ENCODE assay signal across 9 mouse cellular contexts in genomic region chr4:152343296-152343695, GRCm38 (mm10). TPM values are rescaled to one million over a fixed set of nuclear protein-coding genes. Genes with fewer than 3 reads are reported as not detected.
DNase-seq lines count a peak whose midpoint lies in the region; ATAC-seq and TF ChIP-seq lines count a peak whose summit lies in the region.
"Had no signal": no experiment of that assay in that cellular context is flagged by ENCODE, and none has a peak within 500 bp of the region (broad histone marks: within the 10 kb centered on the region; RNA-seq: fewer than 3 reads in every experiment).

No protein-coding gene starts in this region.

- peaks cover 86% of the 10 kb centered on the region for H3K27me3 ChIP-seq in liver, embryonic 12.5 days (replicated peaks)

- ATAC-seq in liver, embryonic 12.5 days = no peak
- ATAC-seq in erythroid progenitor cell, adult 5-6 weeks (replicated peaks; ENCODE audit: low FRiP score, poor library complexity, severe bottlenecking) = no peak

- peaks cover 39% of the 10 kb centered on the region for H3K4me1 ChIP-seq in liver, embryonic 12.5 days

- no peak for TF ChIP-seq POLR2A in brain, embryonic 14.5 days (IDR thresholded peaks at IDR 0.05; ENCODE audit: borderline replicate concordance, extremely low read depth, insufficient read depth, insufficient read length, poor library complexity, severe bottlenecking)

- H3K27ac ChIP-seq in liver, embryonic 12.5 days = no peak overlapping the region
- H3K27ac ChIP-seq: lung, embryonic 15.5 days had no signal

- no peak overlapping the region for H3K4me2 ChIP-seq in liver, embryonic 12.5 days
- H3K4me2 ChIP-seq: lung, embryonic 15.5 days had no signal

- WGBS in liver, embryonic 12.5 days (ENCODE audit: insufficient replicate concordance) = 9% methylated on average over 5 of the region's 5 CpGs

- no peaks in the 10 kb centered on the region for H3K9me3 ChIP-seq in liver, embryonic 12.5 days (replicated peaks)
- H3K9me3 ChIP-seq: lung, embryonic 15.5 days had no signal

- TF ChIP-seq CTCF in brain, embryonic 14.5 days (IDR thresholded peaks at IDR 0.05; ENCODE audit: borderline replicate concordance, extremely low read depth, insufficient read depth, insufficient read length) = peak; percentile 76

- DNase-seq in adrenal gland, adult (ENCODE audit: inconsistent age in 2 of 2, low spot score in 1 of 2) = peak; percentile 20 to 65
- DNase-seq in adrenal gland, adult 2 months = no peak
- DNase-seq in liver = peak; percentile 25
- peak; percentile 59 for DNase-seq in brain, embryonic 14.5 days (ENCODE audit: low read depth)
- peak; percentile 29 for DNase-seq in lung, postnatal 36 days
- DNase-seq in ovary, postnatal 10 days (ENCODE audit: low spot score) = no peak

- H3K4me3 ChIP-seq in liver, embryonic 12.5 days = no peak overlapping the region
- H3K4me3 ChIP-seq: lung, embryonic 15.5 days had no signal

- H3K9ac ChIP-seq in liver, embryonic 12.5 days = no peak overlapping the region
- H3K9ac ChIP-seq: lung, embryonic 15.5 days had no signal

- H3K36me3 ChIP-seq in liver, embryonic 12.5 days = no peaks in the 10 kb centered on the region
- H3K36me3 ChIP-seq: lung, embryonic 15.5 days had no signal

RNA-seq across cellular contexts. Expression of gene Chd5, which starts 4.8 kb away (rescaled TPM):
- total RNA-seq in adrenal gland, adult 2 months (2021) = 1 to 10 TPM; 5.0 to 7.9 TPM
- polyA plus RNA-seq in adrenal gland, adult 2 months (2012; rRNA removed) = 3.0 and 3.5 TPM in 2 replicates
- 0.01 and 0.02 TPM in 2 replicates for polyA plus RNA-seq in liver, embryonic 12.5 days (2016; fragmentation: Nextera tagmentation; extraction: Ambion mirVana)
- 22.1 and 47.3 TPM in 2 replicates for polyA plus RNA-seq in brain, embryonic 14.5 days (2012; rRNA removed)
- not detected in 2 replicates for total RNA-seq in erythroid progenitor cell, adult 5-6 weeks (2015; ENCODE audit: low replicate concordance)
- total RNA-seq in erythroid progenitor cell, adult 5-6 weeks (2017; ENCODE audit: low replicate concordance) = not detected in 2 replicates

RNA-seq across cellular contexts. Expression of gene Rpl22, which starts 17.8 kb away (rescaled TPM):
- total RNA-seq in adrenal gland, adult 2 months (2021) = 100 to 1,000 TPM; 401 to 498 TPM
- polyA plus RNA-seq in adrenal gland, adult 2 months (2012; rRNA removed) = 12.3 and 12.5 TPM in 2 replicates
- 385 and 404 TPM in 2 replicates for polyA plus RNA-seq in liver, embryonic 12.5 days (2016; fragmentation: Nextera tagmentation; extraction: Ambion mirVana)
- 239 and 292 TPM in 2 replicates for polyA plus RNA-seq in brain, embryonic 14.5 days (2012; rRNA removed)
- total RNA-seq in erythroid progenitor cell, adult 5-6 weeks (2015; ENCODE audit: low replicate concordance) = 429 and 481 TPM in 2 replicates
- total RNA-seq in erythroid progenitor cell, adult 5-6 weeks (2017; ENCODE audit: low replicate concordance) = 506 and 514 TPM in 2 replicates

RNA-seq across cellular contexts. Expression of gene Rnf207, which starts 24.5 kb away (rescaled TPM):
- total RNA-seq in adrenal gland, adult 2 months (2021) = 1 to 10 TPM in 1 of 2 experiments, under 1 TPM in 1; 0.84 to 1.1 TPM
- polyA plus RNA-seq in adrenal gland, adult 2 months (2012; rRNA removed) = 0.26 and 0.67 TPM in 2 replicates
- 0.26 and 0.42 TPM in 2 replicates for polyA plus RNA-seq in liver, embryonic 12.5 days (2016; fragmentation: Nextera tagmentation; extraction: Ambion mirVana)
- 6.9 and 7.1 TPM in 2 replicates for polyA plus RNA-seq in brain, embryonic 14.5 days (2012; rRNA removed)
- not detected in 2 replicates for total RNA-seq in erythroid progenitor cell, adult 5-6 weeks (2015; ENCODE audit: low replicate concordance)
- total RNA-seq in erythroid progenitor cell, adult 5-6 weeks (2017; ENCODE audit: low replicate concordance) = not detected in 2 replicates

RNA-seq across cellular contexts. Expression of gene Icmt, which starts 46.3 kb away (rescaled TPM):
- 10 to 100 TPM; 34.6 to 49.1 TPM for total RNA-seq in adrenal gland, adult 2 months (2021)
- 39.5 and 48.3 TPM in 2 replicates for polyA plus RNA-seq in adrenal gland, adult 2 months (2012; rRNA removed)
- polyA plus RNA-seq in liver, embryonic 12.5 days (2016; fragmentation: Nextera tagmentation; extraction: Ambion mirVana) = 11.8 and 14.4 TPM in 2 replicates
- 20.9 and 23.0 TPM in 2 replicates for polyA plus RNA-seq in brain, embryonic 14.5 days (2012; rRNA removed)
- total RNA-seq in erythroid progenitor cell, adult 5-6 weeks (2015; ENCODE audit: low replicate concordance) = 8.0 and 24.5 TPM in 2 replicates
- 14.2 TPM in 2 replicates for total RNA-seq in erythroid progenitor cell, adult 5-6 weeks (2017; ENCODE audit: low replicate concordance)

RNA-seq across cellular contexts. Expression of gene Hes3, which starts 51.8 kb away (rescaled TPM):
- total RNA-seq in adrenal gland, adult 2 months (2021) = not detected
- polyA plus RNA-seq in adrenal gland, adult 2 months (2012; rRNA removed) = 0.30 TPM in 1 of 2 replicates, not detected in the other
- not detected in 2 replicates for polyA plus RNA-seq in liver, embryonic 12.5 days (2016; fragmentation: Nextera tagmentation; extraction: Ambion mirVana)
- polyA plus RNA-seq in brain, embryonic 14.5 days (2012; rRNA removed) = 0.37 and 0.88 TPM in 2 replicates
- total RNA-seq in erythroid progenitor cell, adult 5-6 weeks (2015; ENCODE audit: low replicate concordance) = not detected in 2 replicates
- total RNA-seq in erythroid progenitor cell, adult 5-6 weeks (2017; ENCODE audit: low replicate concordance) = not detected in 2 replicates
- polyA plus RNA-seq: lung, embryonic 15.5 days had no signal

Comparison
In these comparisons a context has a peak if more than half of its experiments do, and no peak if none do; other contexts are left out.
1. DNase-seq: peak in adrenal gland, adult (2 of 2), liver (single experiment), brain, embryonic 14.5 days (single experiment) and lung, postnatal 36 days (single experiment); none in adrenal gland, adult 2 months (single experiment) and ovary, postnatal 10 days (single experiment).
2. RNA of gene Rpl22, which starts 17.8 kb away (polyA plus RNA-seq): 385 to 404 TPM in liver, embryonic 12.5 days and 239 to 292 TPM in brain, embryonic 14.5 days; 12.3 to 12.5 TPM in adrenal gland, adult 2 months; every median in the first group is over 10 times any median in the second.